ENCODE assay signal across 23 mouse cellular contexts in the genomic region with DNA sequence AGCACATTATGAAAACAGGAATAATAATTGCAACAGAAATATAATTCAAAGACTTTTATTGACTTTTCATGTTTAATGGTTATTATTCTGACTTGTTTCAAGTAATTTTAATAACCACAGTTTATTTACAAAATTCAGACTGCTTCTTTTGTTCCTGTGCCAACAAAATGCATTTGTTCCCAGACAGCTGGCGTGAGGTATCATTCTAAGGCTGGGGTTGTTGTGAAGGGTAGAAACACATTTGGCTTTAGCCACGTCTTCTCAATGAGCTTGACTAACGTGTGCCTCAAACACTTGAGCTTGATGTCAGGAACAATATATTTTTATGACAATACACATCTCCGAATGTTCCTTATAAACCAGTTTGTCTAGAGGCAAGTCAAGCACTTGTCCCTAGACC.
A peak's percentile ranks its signal among the peaks of the same experiment; 100 is the strongest.
DNase-seq lines count a peak whose midpoint lies in the region; ATAC-seq and TF ChIP-seq lines count a peak whose summit lies in the region.
"Had no signal": no experiment of that assay in that cellular context is flagged by ENCODE, and none has a peak within 500 bp of the region (broad histone marks: within the 10 kb centered on the region; RNA-seq: fewer than 3 reads in every experiment).

No protein-coding gene starts in this region.

- WGBS in forebrain, embryonic 10.5 days = 83% methylated on average over 4 of the region's 4 CpGs
- 52% methylated on average over 4 of the region's 4 CpGs for WGBS in forebrain, embryonic 14.5 days
- 75% methylated on average over 4 of the region's 4 CpGs for WGBS in heart, embryonic 13.5 days
- WGBS in lung, embryonic 15.5 days = 29% methylated on average over 4 of the region's 4 CpGs

- intact Hi-C loops in heart, postnatal 10 days (cut with DNase I) = no loop called here
- intact Hi-C loops in left cerebral cortex, postnatal 10 days (cut with DNase I) = no loop called here

- no peaks in the 10 kb centered on the region for H3K27me3 ChIP-seq in forebrain, embryonic 10.5 days (ENCODE audit: poor library complexity, severe bottlenecking)
- H3K27me3 ChIP-seq in forebrain, embryonic 14.5 days (replicated peaks; ENCODE audit: control insufficient read depth, insufficient read depth, low read length) = no peaks in the 10 kb centered on the region
- H3K27me3 ChIP-seq in heart, embryonic 13.5 days (replicated peaks) = no peaks in the 10 kb centered on the region
- no peaks in the 10 kb centered on the region for H3K27me3 ChIP-seq in lung, embryonic 15.5 days
- H3K27me3 ChIP-seq: embryonic facial prominence, embryonic 12.5 days; forebrain, embryonic 12.5 days; liver, embryonic 12.5 days had no signal

- 0 out of 2 replicates have a peak overlapping the region, but pooled peaks have one; percentile 48 for H3K27ac ChIP-seq in forebrain, embryonic 10.5 days
- no peak overlapping the region for H3K27ac ChIP-seq in forebrain, embryonic 14.5 days (ENCODE audit: low read depth, low read length)
- 0 out of 2 replicates have a peak overlapping the region, but pooled peaks have one; percentile 7 for H3K27ac ChIP-seq in heart, embryonic 13.5 days (replicated peaks)
- peak overlapping the region; percentile 41 for H3K27ac ChIP-seq in lung, embryonic 15.5 days
- 0 out of 2 replicates have a peak overlapping the region, but pooled peaks have one; percentile 45 for H3K27ac ChIP-seq in cortical plate, adult 2 months (ENCODE audit: insufficient read depth, low read length)
- H3K27ac ChIP-seq: embryonic facial prominence, embryonic 12.5 days; forebrain, embryonic 12.5 days; liver, embryonic 12.5 days had no signal

- no peak for TF ChIP-seq CTCF in cortical plate, adult 2 months (IDR thresholded peaks at IDR 0.05; ENCODE audit: extremely low read depth, insufficient read depth, low read length)

- H3K4me3 ChIP-seq in forebrain, embryonic 10.5 days = no peak overlapping the region
- H3K4me3 ChIP-seq in forebrain, embryonic 14.5 days (ENCODE audit: low read depth, low read length) = no peak overlapping the region
- H3K4me3 ChIP-seq in heart, embryonic 13.5 days = no peak overlapping the region
- no peak overlapping the region for H3K4me3 ChIP-seq in lung, embryonic 15.5 days
- no peak overlapping the region for H3K4me3 ChIP-seq in cortical plate, adult 2 months (ENCODE audit: insufficient read depth, low read length)
- H3K4me3 ChIP-seq: embryonic facial prominence, embryonic 12.5 days; forebrain, embryonic 12.5 days; liver, embryonic 12.5 days had no signal

- no peak for ATAC-seq in forebrain, embryonic 14.5 days
- ATAC-seq in heart, embryonic 13.5 days (ENCODE audit: extremely low read depth, insufficient number of reproducible peaks, low FRiP score, low TSS enrichment) = no peak
- ATAC-seq in lung, embryonic 15.5 days (ENCODE audit: borderline replicate concordance, extremely low read depth, low FRiP score, low TSS enrichment) = no peak
- ATAC-seq: hindbrain, embryonic 16.5 days; liver, embryonic 12.5 days; liver, postnatal 0 days had no signal

- no peak for TF ChIP-seq POLR2A in cortical plate, adult 2 months (IDR thresholded peaks at IDR 0.05; ENCODE audit: extremely low read depth, insufficient read depth, low read length)

- H3K36me3 ChIP-seq in forebrain, embryonic 10.5 days (replicated peaks) = peaks cover 4% of the 10 kb centered on the region; the same call in 1 of the 2 replicates
- no peaks in the 10 kb centered on the region for H3K36me3 ChIP-seq in forebrain, embryonic 14.5 days (ENCODE audit: control insufficient read depth, insufficient read depth, low read length)
- H3K36me3 ChIP-seq in heart, embryonic 13.5 days = peaks cover 3% of the 10 kb centered on the region
- H3K36me3 ChIP-seq in lung, embryonic 15.5 days = no peaks in the 10 kb centered on the region
- H3K36me3 ChIP-seq: embryonic facial prominence, embryonic 12.5 days; forebrain, embryonic 12.5 days; G1E; liver, embryonic 12.5 days had no signal

- no peak for DNase-seq in forebrain, embryonic 10.5 days (ENCODE audit: extremely low spot score, low spot score)
- DNase-seq in forebrain, embryonic 14.5 days (ENCODE audit: low spot score) = no peak
- DNase-seq in heart, postnatal 10 days = no peak
- no peak for DNase-seq in lung, postnatal 36 days
- no peak for DNase-seq in left cerebral cortex, postnatal 10 days (ENCODE audit: extremely low spot score in 1 of 2, low spot score in 2 of 2)
- DNase-seq: adrenal gland, adult 8-10 months; cerebellum, adult 2 months; cerebellum, postnatal 25 days; gastrocnemius, postnatal 25 days; heart, adult 11 months; kidney, adult 18-20 months; layer of hippocampus, postnatal 36 days; liver, postnatal 0 days; thymus, adult 2 months; thymus, postnatal 36 days had no signal

- peaks cover 10% of the 10 kb centered on the region for H3K4me1 ChIP-seq in forebrain, embryonic 10.5 days
- H3K4me1 ChIP-seq in forebrain, embryonic 14.5 days (ENCODE audit: control insufficient read depth, insufficient read depth, low read length) = no peaks in the 10 kb centered on the region
- peaks cover 13% of the 10 kb centered on the region for H3K4me1 ChIP-seq in heart, embryonic 13.5 days
- H3K4me1 ChIP-seq in lung, embryonic 15.5 days = peaks cover 15% of the 10 kb centered on the region; the same call in 1 of the 2 replicates
- no peaks in the 10 kb centered on the region for H3K4me1 ChIP-seq in cortical plate, adult 2 months (ENCODE audit: control insufficient read depth, insufficient read depth, low read length)
- H3K4me1 ChIP-seq: liver, embryonic 12.5 days had no signal

- H3K9ac ChIP-seq in forebrain, embryonic 14.5 days (ENCODE audit: low read length) = no peak overlapping the region
- H3K9ac ChIP-seq in heart, embryonic 13.5 days = no peak overlapping the region
- no peak overlapping the region for H3K9ac ChIP-seq in lung, embryonic 15.5 days
- H3K9ac ChIP-seq: embryonic facial prominence, embryonic 12.5 days; forebrain, embryonic 12.5 days; liver, embryonic 12.5 days; liver, postnatal 0 days had no signal

- H3K4me2 ChIP-seq in forebrain, embryonic 14.5 days (ENCODE audit: low read length) = no peak overlapping the region
- H3K4me2 ChIP-seq in heart, embryonic 13.5 days = no peak overlapping the region
- H3K4me2 ChIP-seq in lung, embryonic 15.5 days = no peak overlapping the region
- H3K4me2 ChIP-seq: embryonic facial prominence, embryonic 12.5 days; forebrain, embryonic 12.5 days; liver, embryonic 12.5 days had no signal

- peaks cover 9% of the 10 kb centered on the region; the same call in 1 of the 2 replicates for H3K9me3 ChIP-seq in forebrain, embryonic 10.5 days
- no peaks in the 10 kb centered on the region for H3K9me3 ChIP-seq in forebrain, embryonic 14.5 days (replicated peaks; ENCODE audit: control insufficient read depth, low read length)
- peaks cover 6% of the 10 kb centered on the region; the same call in 1 of the 2 replicates for H3K9me3 ChIP-seq in heart, embryonic 13.5 days
- no peaks in the 10 kb centered on the region for H3K9me3 ChIP-seq in lung, embryonic 15.5 days
- H3K9me3 ChIP-seq: embryonic facial prominence, embryonic 12.5 days; forebrain, embryonic 12.5 days had no signal
